8 mouse cellular contexts compared by ENCODE assay signal in the genomic region with DNA sequence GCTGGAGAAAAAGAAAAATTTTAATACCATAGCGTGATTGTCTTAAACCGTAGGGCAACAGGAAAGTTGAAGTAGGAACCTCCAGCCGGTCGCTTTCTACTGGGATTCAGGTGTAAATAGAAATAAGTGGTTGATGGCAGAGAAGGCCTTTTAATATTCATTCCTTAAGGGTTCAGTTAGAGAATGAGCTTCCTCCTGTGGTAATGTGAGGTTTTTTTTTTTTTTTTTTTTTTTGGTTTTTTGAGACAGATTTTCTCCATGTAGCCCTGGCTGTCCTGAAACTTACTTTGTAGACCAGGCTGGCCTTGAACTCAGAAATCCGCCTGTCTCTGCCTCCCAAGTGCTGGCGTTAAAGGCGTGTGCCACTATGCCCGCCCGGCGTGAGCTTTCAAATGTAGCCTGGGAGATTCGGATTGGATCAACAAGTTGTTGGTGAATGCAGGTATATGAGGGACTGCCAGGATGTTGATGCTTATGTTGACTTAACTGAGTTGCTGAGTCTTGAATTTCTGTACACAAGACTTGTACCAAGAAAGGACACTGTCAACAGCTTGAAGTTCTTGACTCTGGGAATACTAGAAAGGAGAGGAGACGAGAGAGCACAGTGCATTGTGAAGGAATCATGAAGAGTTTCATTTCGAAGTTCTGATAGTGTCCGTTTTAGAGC. TPM values are rescaled to one million over a fixed set of nuclear protein-coding genes. Genes with fewer than 3 reads are reported as not detected.
DNase-seq lines count a peak whose midpoint lies in the region; ATAC-seq and TF ChIP-seq lines count a peak whose summit lies in the region.

No protein-coding gene starts in this region.

- TF ChIP-seq RAD21 in CH12.LX (IDR thresholded peaks at IDR 0.05; ENCODE audit: low read depth, low read length): no peak

- peaks cover 3 to 21% of the 10 kb centered on the region in 2 experiments; a peak in 3 of 4 replicates for H3K4me1 ChIP-seq in CH12.LX (ENCODE audit: control insufficient read depth in 1 of 2, insufficient read depth in 2 of 2)
- H3K4me1 ChIP-seq in forebrain, postnatal 0 days (ENCODE audit: insufficient read depth): 0 out of 2 replicates have a peak, but pooled peaks cover 3% of the 10 kb centered on the region
- peaks cover 15% of the 10 kb centered on the region for H3K4me1 ChIP-seq in liver, embryonic 15.5 days (replicated peaks)

- peaks cover 23 to 29% of the 10 kb centered on the region in 2 experiments for H3K36me3 ChIP-seq in CH12.LX (replicated peaks in 1 of 2; ENCODE audit: control insufficient read depth in 1 of 2, insufficient read depth in 1 of 2, low read length in 1 of 2)
- peaks cover 20% of the 10 kb centered on the region for H3K36me3 ChIP-seq in forebrain, postnatal 0 days (ENCODE audit: insufficient read depth)
- peaks cover 28% of the 10 kb centered on the region for H3K36me3 ChIP-seq in liver, embryonic 15.5 days (replicated peaks)

- H3K4me3 ChIP-seq in CH12.LX (replicated peaks in 1 of 3; ENCODE audit: low read depth in 2 of 3, low read length in 2 of 3, poor library complexity in 1 of 3): peak overlapping the region; percentile 87 to 99 (median 95)
- H3K4me3 ChIP-seq in forebrain, postnatal 0 days (ENCODE audit: low read depth, low read length): peak overlapping the region; percentile 94
- H3K4me3 ChIP-seq in liver, embryonic 15.5 days (replicated peaks): peak overlapping the region; percentile 100

- no peak for TF ChIP-seq CTCF in CH12.LX (conservative IDR thresholded peaks at IDR 0.05 in 1 of 2, IDR thresholded peaks at IDR 0.05 in 1 of 2; ENCODE audit: low read depth in 2 of 2, low read length in 2 of 2)
- no peak for TF ChIP-seq CTCF in forebrain, postnatal 0 days (IDR thresholded peaks at IDR 0.05; ENCODE audit: low read depth)

- dilution Hi-C loops in CH12.LX (cut with MboI; ENCODE audit: extremely low pct_ligation_motif_present, extremely low pct_unique_long_range_greater_than_20kb, low sequenced_read_pairs): no loop called here

- no peak for ATAC-seq in forebrain, postnatal 0 days
- ATAC-seq in liver, embryonic 15.5 days (ENCODE audit: insufficient read depth): no peak

- H3K27me3 ChIP-seq in CH12.LX (replicated peaks): no peaks in the 10 kb centered on the region
- H3K27me3 ChIP-seq in forebrain, postnatal 0 days (ENCODE audit: insufficient read depth, low read length): no peaks in the 10 kb centered on the region
- H3K27me3 ChIP-seq in liver, embryonic 15.5 days: no peaks in the 10 kb centered on the region

- intact Hi-C loops in heart, postnatal 14 days (cut with DNase I): loop anchor here (2.0 to 5.0 kb wide), 2 partner anchors 43 to 241 kb away; no protein-coding TSS in a partner anchor
- intact Hi-C loops in left cerebral cortex, postnatal 4 days (cut with DNase I): loop anchor here (5.0 kb wide), 1 partner anchor 243 kb away; no protein-coding TSS in a partner anchor

- DNase-seq in heart, adult 11 months: peak; percentile 79
- DNase-seq in heart, postnatal 14 days: no peak
- DNase-seq in CH12.LX (ENCODE audit: extremely low read depth): peak; percentile 34
- no peak for DNase-seq in forebrain, postnatal 0 days
- no peak for DNase-seq in B cell, adult 2 months
- no peak for DNase-seq in left cerebral cortex, postnatal 4 days
- no peak for DNase-seq in MN1 (ENCODE audit: low spot score)

- peak overlapping the region; percentile 94 for H3K4me2 ChIP-seq in CH12.LX (ENCODE audit: insufficient read depth, low read depth, poor library complexity, severe bottlenecking)
- H3K4me2 ChIP-seq in forebrain, postnatal 0 days (ENCODE audit: low read depth): peak overlapping the region; percentile 84
- H3K4me2 ChIP-seq in liver, embryonic 15.5 days: peak overlapping the region; percentile 74

- no peaks in the 10 kb centered on the region for H3K9me3 ChIP-seq in CH12.LX (replicated peaks; ENCODE audit: low read length)
- H3K9me3 ChIP-seq in forebrain, postnatal 0 days (ENCODE audit: low read length): no peaks in the 10 kb centered on the region
- H3K9me3 ChIP-seq in liver, embryonic 15.5 days (replicated peaks): no peaks in the 10 kb centered on the region

- peak overlapping the region; percentile 87 for H3K9ac ChIP-seq in CH12.LX (ENCODE audit: insufficient read depth, low read depth)
- peak overlapping the region; percentile 95 for H3K9ac ChIP-seq in forebrain, postnatal 0 days
- peak overlapping the region; percentile 95 for H3K9ac ChIP-seq in liver, embryonic 15.5 days

- peaks cover 44% of the 10 kb centered on the region for H3K79me2 ChIP-seq in CH12.LX (replicated peaks; ENCODE audit: control insufficient read depth, extremely low read depth, insufficient read depth, poor library complexity, severe bottlenecking)

- H3K27ac ChIP-seq in CH12.LX (ENCODE audit: insufficient read depth, low read depth): peak overlapping the region; percentile 9; the same call in 1 of the 2 replicates
- no peak overlapping the region for H3K27ac ChIP-seq in forebrain, postnatal 0 days (ENCODE audit: low read depth, low read length)
- H3K27ac ChIP-seq in liver, embryonic 15.5 days (replicated peaks): peak overlapping the region; percentile 84

- in situ Hi-C loops in CH12.LX (cut with MboI; ENCODE audit: low pct_ligation_motif_present, low pct_unique_long_range_greater_than_20kb, low sequenced_read_pairs): no loop called here

- TF ChIP-seq EP300 in CH12.LX (IDR thresholded peaks at IDR 0.05; ENCODE audit: low read length): no peak

- no peak for TF ChIP-seq POLR2A in CH12.LX (IDR thresholded peaks at IDR 0.05; ENCODE audit: low read depth, low read length)

- WGBS in forebrain, postnatal 0 days: 60% methylated on average over 14 of the region's 14 CpGs
- WGBS in liver, embryonic 15.5 days (ENCODE audit: insufficient replicate concordance): 41% methylated on average over 14 of the region's 14 CpGs

TF ChIP-seq in CH12.LX, 34 proteins besides CTCF, POLR2A, EP300 and RAD21:
- no peak for TF ChIP-seq JUN (IDR thresholded peaks at IDR 0.05; ENCODE audit: insufficient read depth, low read depth, low read length)
- TF ChIP-seq TBP (conservative IDR thresholded peaks at IDR 0.05; ENCODE audit: low read depth, low read length): 0 out of 2 replicates have a peak, but pooled peaks have one; percentile 25
- TF ChIP-seq MXI1 (IDR thresholded peaks at IDR 0.05; ENCODE audit: low read depth, low read length): no peak
- TF ChIP-seq CHD2 (IDR thresholded peaks at IDR 0.05; ENCODE audit: low read length): no peak
- TF ChIP-seq POLR2AphosphoS2 (IDR thresholded peaks at IDR 0.05; ENCODE audit: low read depth, low read length): 0 out of 2 replicates have a peak, but pooled peaks have one; percentile 3
- no peak for TF ChIP-seq NELFE (IDR thresholded peaks at IDR 0.05; ENCODE audit: low read depth, low read length)
- no peak for TF ChIP-seq MAZ (IDR thresholded peaks at IDR 0.05; ENCODE audit: low read depth, low read length)
- no peak for TF ChIP-seq MEF2A (IDR thresholded peaks at IDR 0.05; ENCODE audit: borderline replicate concordance, low read depth, low read length)
- no peak for TF ChIP-seq TCF12 (IDR thresholded peaks at IDR 0.05; ENCODE audit: low read depth, low read length)

RNA-seq across cellular contexts. Expression of gene Psmd11, which starts 1.2 kb away (rescaled TPM):
- total RNA-seq in heart, postnatal 14 days (2021): 100 to 1,000 TPM; 102 to 103 TPM
- total RNA-seq in CH12.LX (2012; rRNA removed): 141 and 157 TPM in 2 replicates
- 105 and 116 TPM in 2 replicates for total RNA-seq in CH12.LX (2014; rRNA removed)
- 179 and 191 TPM in 2 replicates for polyA plus RNA-seq in CH12.LX (2012; ENCODE audit: insufficient read length, low read depth)
- 30.2 and 33.4 TPM in 2 replicates for total RNA-seq in forebrain, postnatal 0 days (2014; rRNA removed)
- polyA plus RNA-seq in forebrain, postnatal 0 days (2015; fragmentation: Nextera tagmentation; extraction: Ambion mirVana): 280 and 310 TPM in 2 replicates
- polyA plus RNA-seq in liver, embryonic 15.5 days (2015; fragmentation: Nextera tagmentation; extraction: Ambion mirVana): 156 and 160 TPM in 2 replicates
- 100 to 1,000 TPM; 117 to 120 TPM for total RNA-seq in left cerebral cortex, postnatal 4 days (2021)

RNA-seq across cellular contexts. Expression of gene Zfp207, which starts 46.6 kb away (rescaled TPM):
- total RNA-seq in heart, postnatal 14 days (2021): 10 to 100 TPM; 85.8 to 99.0 TPM
- total RNA-seq in CH12.LX (2012; rRNA removed) (137 and 185 TPM in 2 replicates), CH12.LX (2014; rRNA removed) (296 and 345 TPM in 2 replicates)
- 196 and 231 TPM in 2 replicates for polyA plus RNA-seq in CH12.LX (2012; ENCODE audit: insufficient read length, low read depth)
- 250 and 264 TPM in 2 replicates for total RNA-seq in forebrain, postnatal 0 days (2014; rRNA removed)
- 163 and 171 TPM in 2 replicates for polyA plus RNA-seq in forebrain, postnatal 0 days (2015; fragmentation: Nextera tagmentation; extraction: Ambion mirVana)
- polyA plus RNA-seq in liver, embryonic 15.5 days (2015; fragmentation: Nextera tagmentation; extraction: Ambion mirVana): 86.7 and 88.1 TPM in 2 replicates
- total RNA-seq in left cerebral cortex, postnatal 4 days (2021): 100 to 1,000 TPM; 193 to 206 TPM

RNA-seq across cellular contexts. Expression of gene Cdk5r1, which starts 47.2 kb away (rescaled TPM):
- total RNA-seq in heart, postnatal 14 days (2021): 1 to 10 TPM in 1 of 2 experiments, under 1 TPM in 1; 0.98 to 1.1 TPM
- total RNA-seq in CH12.LX (2012; rRNA removed): 12.7 and 23.3 TPM in 2 replicates
- total RNA-seq in CH12.LX (2014; rRNA removed): 2.6 and 2.8 TPM in 2 replicates
- 2.7 and 3.5 TPM in 2 replicates for polyA plus RNA-seq in CH12.LX (2012; ENCODE audit: insufficient read length, low read depth)
- total RNA-seq in forebrain, postnatal 0 days (2014; rRNA removed): 392 and 416 TPM in 2 replicates
- polyA plus RNA-seq in forebrain, postnatal 0 days (2015; fragmentation: Nextera tagmentation; extraction: Ambion mirVana): 117 and 122 TPM in 2 replicates
- polyA plus RNA-seq in liver, embryonic 15.5 days (2015; fragmentation: Nextera tagmentation; extraction: Ambion mirVana): 0.29 and 0.33 TPM in 2 replicates
- 100 to 1,000 TPM; 380 to 382 TPM for total RNA-seq in left cerebral cortex, postnatal 4 days (2021)

RNA-seq across cellular contexts. Expression of gene 5730455P16Rik, which starts 51.8 kb away (rescaled TPM):
- total RNA-seq in heart, postnatal 14 days (2021): 10 to 100 TPM; 19.2 to 19.3 TPM
- 11.5 and 12.7 TPM in 2 replicates for total RNA-seq in CH12.LX (2012; rRNA removed)
- 19.7 and 22.2 TPM in 2 replicates for total RNA-seq in CH12.LX (2014; rRNA removed)
- polyA plus RNA-seq in CH12.LX (2012; ENCODE audit: insufficient read length, low read depth): 15.0 and 19.4 TPM in 2 replicates
- 41.8 and 43.2 TPM in 2 replicates for total RNA-seq in forebrain, postnatal 0 days (2014; rRNA removed)
- 30.8 and 47.6 TPM in 2 replicates for polyA plus RNA-seq in forebrain, postnatal 0 days (2015; fragmentation: Nextera tagmentation; extraction: Ambion mirVana)
- polyA plus RNA-seq in liver, embryonic 15.5 days (2015; fragmentation: Nextera tagmentation; extraction: Ambion mirVana): 4.8 and 5.4 TPM in 2 replicates
- 10 to 100 TPM; 41.1 to 45.2 TPM for total RNA-seq in left cerebral cortex, postnatal 4 days (2021)

Comparison
In these comparisons a context has a peak if more than half of its experiments do, and no peak if none do; other contexts are left out.
1. DNase-seq: peak in heart, adult 11 months (single experiment) and CH12.LX (single experiment); none in heart, postnatal 14 days (0 of 2), forebrain, postnatal 0 days (single experiment), B cell, adult 2 months (0 of 2), left cerebral cortex, postnatal 4 days (single experiment) and MN1 (single experiment).
2. RNA of gene Cdk5r1, which starts 47.2 kb away (total RNA-seq): 392 to 416 TPM in forebrain, postnatal 0 days and 380 to 382 TPM in left cerebral cortex, postnatal 4 days; 2.6 to 23.3 TPM in CH12.LX and 0.98 to 1.1 TPM in heart, postnatal 14 days; every median in the first group is over 10 times any median in the second.
3. Peak in every context shown above with its lines, with median percentiles within 50 percentile points of each other: H3K4me2 ChIP-seq, H3K4me3 ChIP-seq and H3K9ac ChIP-seq.